Mouse (Mus musculus): ENCODE data around the gene Agt.
A peak's percentile ranks its signal among the peaks of the same experiment; 100 is the strongest.

Agt gene

GRCm38 (mm10) chr8:124569593-124569992, at the start of gene Agt:
Agt (minus strand) TSS chr8:124569706.
- DNase-seq: peak; percentile 57 to 67

GRCm38 (mm10) chr8:124618252-124618651, 48.7 kb upstream of the Agt start:
- no peak for DNase-seq

GRCm38 (mm10) chr8:124617266-124617869, 47.9 kb upstream of the Agt start:
- DNase-seq: peak; percentile 91

GRCm38 (mm10) chr8:124614325-124614724, 44.8 kb upstream of the Agt start:
- DNase-seq: no peak

- peak in 1 of 2 experiments; percentile 69 for DNase-seq
These were observed 39.5 kb upstream of the Agt start for GRCm38 (mm10) chr8:124608972-124609353.

DNA sequence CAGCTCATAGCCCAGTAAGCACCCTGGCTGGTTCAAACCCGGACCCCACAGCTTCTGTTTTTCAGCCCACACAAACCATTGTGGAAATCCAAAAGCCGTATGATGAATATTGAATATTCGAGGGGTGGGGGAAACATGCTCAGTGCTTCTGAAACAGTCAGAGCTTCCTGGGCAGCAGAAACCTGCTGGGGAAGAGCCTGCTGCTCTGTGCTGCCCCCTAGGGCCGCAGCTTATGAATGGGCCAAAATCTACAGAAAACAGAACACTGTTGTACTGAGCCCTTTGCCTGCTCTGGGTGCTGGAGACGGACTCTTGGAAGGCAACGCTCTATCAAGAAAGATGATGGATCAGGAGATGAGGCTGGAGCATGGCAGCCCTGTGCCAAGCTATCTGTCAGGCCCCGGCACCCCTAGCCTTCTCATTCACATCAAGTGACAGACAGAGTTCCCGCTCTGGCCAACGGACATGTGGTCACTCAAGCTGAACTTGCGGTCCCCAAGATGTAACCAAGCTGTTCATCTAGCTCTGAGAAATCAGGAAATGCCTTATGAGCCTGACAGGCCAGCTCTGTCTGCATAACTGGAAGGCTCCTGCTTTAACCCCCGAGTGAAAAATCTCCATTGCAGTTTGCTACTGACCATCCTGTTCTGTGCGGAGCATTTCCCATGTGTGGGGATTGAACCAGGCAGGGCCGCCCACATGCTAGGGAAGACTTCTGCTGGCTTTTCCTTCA, 38.9 kb upstream of the Agt start:
- DNase-seq: peak; percentile 58 to 67

GRCm38 (mm10) chr8:124604066-124604465, 34.6 kb upstream of the Agt start:
- DNase-seq: no peak

DNA sequence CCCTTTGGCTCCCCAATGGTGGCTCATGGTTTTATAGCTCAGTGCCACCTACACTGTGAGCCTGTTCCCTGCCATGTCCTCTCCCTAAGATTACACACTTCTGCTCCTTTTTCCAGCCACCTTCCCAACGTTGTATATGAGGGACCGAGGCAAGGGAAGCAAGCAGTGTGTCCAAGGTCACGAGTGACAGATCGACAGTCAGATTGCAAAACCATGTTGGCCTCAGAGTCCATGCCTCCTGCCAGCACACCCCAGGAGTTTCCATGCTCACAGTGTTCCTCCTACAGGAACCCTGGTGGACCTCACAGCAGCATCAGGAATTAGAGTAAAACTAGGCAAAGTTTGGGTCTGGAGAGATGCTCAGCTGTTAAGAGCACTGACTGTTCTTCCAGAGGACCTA, 19.9 kb upstream of the Agt start:
- no peak for DNase-seq

- DNase-seq: no peak
These were observed 17.1 kb upstream of the Agt start for GRCm38 (mm10) chr8:124586556-124586955.

- DNase-seq: peak; percentile 64 to 67
These were observed 16.4 kb upstream of the Agt start for GRCm38 (mm10) chr8:124585718-124586425.

GRCm38 (mm10) chr8:124576751-124577150, 7.2 kb upstream of the Agt start:
- DNase-seq: no peak

DNA sequence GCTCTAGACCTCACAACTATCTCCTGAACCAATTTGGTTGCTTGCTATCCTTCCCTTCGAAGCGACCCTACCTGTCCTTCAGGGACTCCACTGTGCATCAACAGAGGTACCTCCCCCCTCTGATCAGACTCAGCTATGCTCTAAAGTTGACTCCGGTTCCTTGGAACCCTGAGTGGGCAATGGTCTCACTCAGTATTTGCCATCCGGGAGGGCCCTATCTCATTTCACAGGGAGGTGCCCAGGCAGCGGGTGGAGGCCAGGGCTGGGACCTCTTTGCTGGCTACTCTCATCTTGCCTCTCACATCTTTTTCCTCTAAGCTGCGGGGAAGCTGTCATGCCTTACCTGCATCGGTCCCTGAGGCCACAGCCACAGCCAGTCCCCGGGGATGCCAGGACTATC, 6.3 kb upstream of the Agt start, which contains the start of gene Capn9:
TSS of gene Capn9 (plus strand) at position 301 of the 400 bp plus-strand sequence.
- no peak for DNase-seq

- peak; percentile 92 to 95 for DNase-seq
These were observed 4.2 kb upstream of the Agt start for GRCm38 (mm10) chr8:124573552-124574340.

DNA sequence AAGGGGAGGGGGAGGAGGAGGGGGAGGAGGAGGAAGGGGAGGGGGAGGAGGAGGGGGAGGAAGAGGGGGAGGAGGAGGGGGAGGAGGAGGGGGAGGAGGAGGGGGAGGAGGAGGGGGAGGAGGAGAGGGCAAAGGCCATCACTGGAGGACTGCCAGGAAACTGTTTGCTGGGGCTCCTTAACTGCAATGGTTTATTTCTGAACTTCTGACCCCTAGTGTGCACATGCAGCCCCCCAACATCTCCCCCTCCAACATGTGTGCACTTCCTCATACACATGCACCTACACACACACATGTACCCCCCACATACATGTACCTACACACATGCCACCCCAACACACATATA, 2.9 kb upstream of the Agt start:
- DNase-seq: no peak

DNA sequence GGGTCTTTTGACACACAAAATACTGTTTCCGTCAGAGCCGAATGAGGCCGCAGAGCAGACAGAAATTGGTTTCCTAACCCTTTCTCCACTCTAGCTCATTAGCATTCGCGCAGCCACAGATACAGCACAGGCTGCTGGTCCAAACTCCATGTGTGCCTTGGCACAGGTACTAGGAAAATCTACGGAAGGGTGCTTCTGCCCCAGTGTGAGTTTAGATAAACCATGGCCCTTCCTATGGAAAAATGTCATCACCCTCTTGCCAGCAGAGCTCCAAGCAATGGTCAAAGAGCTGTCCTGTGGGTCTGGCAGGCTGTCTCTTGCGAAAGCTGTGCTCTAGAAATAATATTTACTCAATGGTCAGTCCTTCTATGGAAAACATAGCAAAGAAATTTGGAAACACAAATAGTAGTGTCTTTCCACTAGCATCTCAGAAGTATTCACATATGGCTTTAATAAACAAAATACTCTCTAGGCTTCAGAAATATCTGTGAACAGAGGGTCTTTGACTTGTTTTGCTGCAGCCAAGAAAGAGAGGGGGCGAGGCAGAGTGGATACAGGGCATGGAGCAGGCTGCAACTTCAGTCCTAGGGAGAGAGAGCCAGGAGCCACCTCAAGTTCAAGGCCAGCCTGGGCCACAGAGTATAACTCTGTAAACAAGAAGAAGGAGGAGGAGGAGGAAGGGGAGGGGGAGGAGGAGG, 2.4 kb upstream of the Agt start:
- peak; percentile 42 to 45 for DNase-seq

- DNase-seq: no peak
These were observed 406 bp downstream of the Agt start for GRCm38 (mm10) chr8:124569100-124569499.

GRCm38 (mm10) chr8:124567584-124567983, 1.9 kb downstream of the Agt start:
- peak in 1 of 2 experiments; percentile 16 for DNase-seq

GRCm38 (mm10) chr8:124567126-124567525, 2.4 kb downstream of the Agt start:
- no peak for DNase-seq

DNA sequence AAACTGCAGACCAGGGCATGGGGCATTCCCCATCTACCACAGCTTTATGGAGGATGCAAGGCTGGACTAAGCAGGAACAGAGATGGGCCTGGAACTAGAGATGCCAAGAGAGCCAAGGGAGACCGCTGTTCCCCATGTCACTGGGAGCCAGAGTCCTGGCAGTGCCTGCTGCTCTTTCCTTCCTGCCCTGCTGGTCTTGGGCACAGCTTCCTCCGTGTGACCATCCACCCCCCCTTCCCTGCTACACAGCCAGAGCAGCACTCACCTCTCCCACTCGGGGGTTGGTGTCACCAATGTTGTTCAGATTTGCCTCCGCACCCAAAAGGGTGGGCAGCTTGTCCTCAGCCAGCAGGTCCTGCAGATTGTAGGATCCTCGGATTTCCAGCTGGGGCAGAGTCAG, 12.0 kb downstream of the Agt start:
- peak; percentile 73 to 74 for DNase-seq

DNA sequence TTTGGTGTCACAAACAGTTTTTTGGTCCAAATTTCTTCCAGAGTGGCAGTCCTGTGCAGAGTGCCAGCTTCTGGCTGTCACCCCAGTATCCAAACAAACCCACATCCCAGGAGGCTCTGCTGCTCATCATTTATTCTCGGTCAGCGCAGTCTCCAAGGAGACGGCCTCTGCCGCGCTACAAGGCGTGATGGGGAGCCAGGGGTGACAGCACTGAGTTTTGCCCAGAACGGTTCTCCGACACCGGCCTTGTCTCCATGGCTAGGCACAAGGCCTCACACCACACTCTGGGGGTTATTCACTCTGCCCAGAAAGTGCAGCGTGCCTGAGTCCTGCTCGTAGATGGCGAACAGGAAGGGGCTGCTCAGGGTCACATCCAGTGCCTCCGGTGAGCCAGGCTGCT, 12.8 kb downstream of the Agt start:
- peak; percentile 58 to 65 for DNase-seq

GRCm38 (mm10) chr8:124556164-124556563, 13.3 kb downstream of the Agt start:
- DNase-seq: no peak

- no peak for DNase-seq
These were observed 14.3 kb downstream of the Agt start for GRCm38 (mm10) chr8:124555113-124555750.

All from cerebellum, postnatal 25 days (tissue).